Mouse (Mus musculus) heart, embryonic 16.5 days (tissue): ENCODE results near the gene Arhgap24. TPM values are rescaled to one million over a fixed set of nuclear protein-coding genes. Genes with fewer than 3 reads are reported as not detected.
A peak's percentile ranks its signal among the peaks of the same experiment; 100 is the strongest.
"Not testable (repeated sequence)": the region's sequence is repeated elsewhere in the genome, so short reads cannot be mapped to it uniquely, and the experiment has no call there.

Experiments
- ATAC-seq: fragments of 200-750 bp; cut with Nextera tagmentation; replicated peaks from 2 replicates; pipeline ENCODE4 v1.8.0; 2017; ENCODE audit warnings: moderate number of reproducible peaks; ENCODE audit not compliant: insufficient read depth, low FRiP score; ENCODE audit errors: extremely low read depth
- H3K27ac ChIP-seq: fragments of 300-500 bp; sonication (generic); 2 replicates; pipeline ENCODE4 v1.5.1; 2014; ENCODE audit warnings: mild to moderate bottlenecking, low read length, control low read depth, moderate library complexity
- H3K27me3 ChIP-seq: fragments of 300-500 bp; sonication (generic); 2 replicates; pipeline ENCODE4 v1.6.1; 2014; ENCODE audit warnings: low read length, mixed read lengths; ENCODE audit not compliant: control insufficient read depth, insufficient read depth
- H3K36me3 ChIP-seq: fragments of 300-500 bp; sonication (generic); 2 replicates; pipeline ENCODE4 v1.6.1; 2014; ENCODE audit not compliant: control insufficient read depth, insufficient read depth
- H3K4me1 ChIP-seq: fragments of 300-500 bp; sonication (generic); 2 replicates; pipeline ENCODE4 v1.6.1; 2014; ENCODE audit warnings: low read length, mixed read lengths; ENCODE audit not compliant: control insufficient read depth, insufficient read depth
- H3K4me2 ChIP-seq: fragments of 300-500 bp; sonication (generic); 2 replicates; pipeline ENCODE4 v1.6.1; 2014; ENCODE audit warnings: low read depth, mild to moderate bottlenecking, control low read depth, low read length
- H3K4me3 ChIP-seq: fragments of 300-500 bp; sonication (generic); 2 replicates; pipeline ENCODE4 v1.5.1; 2014; ENCODE audit warnings: mild to moderate bottlenecking, control low read depth, low read length
- H3K9ac ChIP-seq: fragments of 300-500 bp; sonication (generic); 2 replicates; pipeline ENCODE4 v1.6.1; 2014; ENCODE audit warnings: low read length, control low read depth
- H3K9me3 ChIP-seq: fragments of 300-500 bp; sonication (generic); replicated peaks from 2 replicates; pipeline ENCODE4 v1.6.1; 2016; ENCODE audit warnings: low read length; ENCODE audit not compliant: control insufficient read depth
- WGBS: fragments of 180-500 bp; shearing (Covaris S2); extraction: QIAGEN DNeasy Blood & Tissue Kit; methylation state at CpG from one replicate; pipeline ENCODE4 v1.1.7; 2014; 5-methylcytosine and 5-hydroxymethylcytosine counted together
- polyA plus RNA-seq: library from polyadenylated mRNA; unstranded; fragments of >200 nt; fragmentation: Nextera tagmentation; extraction: Ambion mirVana; gene quantifications from 2 replicates; pipeline ENCODE4 v1.2.1, GENCODE M21; 2015

Gene Arhgap24
- polyA plus RNA-seq, 1 experiment from 2014 or later = 18.2 TPM

DNA sequence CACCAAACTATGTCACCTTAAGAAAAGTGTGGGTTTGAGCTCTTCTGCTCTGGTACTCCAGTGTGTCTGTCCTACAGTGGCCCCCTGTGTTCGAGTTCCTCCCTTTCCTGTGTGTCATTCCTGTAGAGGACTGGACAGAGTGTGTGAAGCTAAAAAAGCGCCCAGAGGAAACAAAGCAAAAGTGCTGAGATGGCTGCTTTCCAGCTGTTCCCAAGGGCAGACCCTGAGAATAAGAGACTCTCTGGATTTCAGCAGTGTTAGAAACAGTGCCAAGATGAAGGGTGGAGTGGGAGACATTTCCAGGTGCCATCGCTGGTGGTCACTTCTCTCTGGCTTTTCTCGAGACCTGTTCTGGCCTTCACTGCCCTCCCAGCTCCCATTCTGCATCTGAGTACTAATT, 366.7 kb downstream of the Arhgap24 start:
- H3K9ac ChIP-seq = no peak overlapping the region
- H3K4me3 ChIP-seq = no peak overlapping the region
- peak overlapping the region; percentile 17 for H3K4me2 ChIP-seq
- 42% methylated on average over 4 of the region's 4 CpGs for WGBS
- peak overlapping the region; percentile 14; the same call in 1 of the 2 replicates for H3K27ac ChIP-seq
- no peaks in the 10 kb centered on the region for H3K9me3 ChIP-seq
- H3K4me1 ChIP-seq = peaks cover 22% of the 10 kb centered on the region
- H3K27me3 ChIP-seq = no peaks in the 10 kb centered on the region
- no peak for ATAC-seq
- H3K36me3 ChIP-seq = no peaks in the 10 kb centered on the region

DNA sequence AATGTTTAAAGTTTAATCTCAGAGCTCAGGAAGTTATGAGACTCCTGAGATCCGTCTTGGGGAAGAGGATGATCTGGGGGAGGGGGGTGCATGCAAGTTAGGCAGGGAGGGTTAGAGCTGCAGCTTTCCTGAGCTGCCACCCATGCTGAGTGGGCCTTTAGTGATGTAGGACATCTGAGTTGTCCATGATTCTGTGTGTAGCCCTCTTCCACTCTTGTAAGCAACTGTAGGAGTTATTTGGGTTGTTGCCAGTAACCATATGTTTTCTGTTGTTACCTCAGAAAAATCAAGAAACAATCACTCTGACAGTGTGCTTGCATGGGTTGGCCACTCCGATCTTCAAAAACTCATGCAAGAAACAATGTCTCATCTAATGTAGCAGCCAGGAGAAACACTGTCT, 370.6 kb downstream of the Arhgap24 start:
- Histone ChIP-seq H3K4me2 (no peak overlapping the region), H3K4me1 (peaks cover 15% of the 10 kb centered on the region), H3K36me3 (no peaks in the 10 kb centered on the region), H3K27ac (no peak overlapping the region), H3K4me3 (no peak overlapping the region), H3K27me3 (no peaks in the 10 kb centered on the region), H3K9me3 (no peaks in the 10 kb centered on the region), H3K9ac (no peak overlapping the region)
- WGBS = 58% methylated on average over 2 of the region's 2 CpGs
- no peak for ATAC-seq

DNA sequence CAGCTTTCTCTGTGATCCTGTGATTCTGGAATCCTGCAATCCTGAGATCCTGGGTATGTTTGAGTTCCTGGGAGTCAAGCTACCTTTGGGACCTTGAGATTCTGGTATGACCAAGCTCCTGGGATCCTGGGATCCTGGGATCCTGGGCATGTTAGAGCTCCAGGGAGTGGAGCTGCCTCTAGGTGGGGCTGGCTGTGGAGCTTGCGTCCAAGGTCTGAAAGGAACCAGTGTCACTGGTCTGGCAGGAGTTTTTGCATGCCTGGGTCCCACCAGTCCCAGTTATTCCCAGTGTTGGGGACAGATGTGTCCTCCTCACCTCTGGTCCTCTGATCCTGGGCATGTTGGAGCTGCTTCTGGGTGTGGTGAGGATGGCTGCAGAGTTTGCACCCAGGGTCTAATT, 372.6 kb downstream of the Arhgap24 start:
- Histone ChIP-seq H3K9me3 (no peaks in the 10 kb centered on the region), H3K4me3 (no peak overlapping the region), H3K4me1 (peaks cover 5% of the 10 kb centered on the region; the same call in 1 of the 2 replicates), H3K9ac (no peak overlapping the region), H3K27ac (no peak overlapping the region), H3K4me2 (no peak overlapping the region), H3K27me3 (no peaks in the 10 kb centered on the region), H3K36me3 (no peaks in the 10 kb centered on the region)
- no peak for ATAC-seq
- 79% methylated on average over 1 of the region's 1 CpGs for WGBS

DNA sequence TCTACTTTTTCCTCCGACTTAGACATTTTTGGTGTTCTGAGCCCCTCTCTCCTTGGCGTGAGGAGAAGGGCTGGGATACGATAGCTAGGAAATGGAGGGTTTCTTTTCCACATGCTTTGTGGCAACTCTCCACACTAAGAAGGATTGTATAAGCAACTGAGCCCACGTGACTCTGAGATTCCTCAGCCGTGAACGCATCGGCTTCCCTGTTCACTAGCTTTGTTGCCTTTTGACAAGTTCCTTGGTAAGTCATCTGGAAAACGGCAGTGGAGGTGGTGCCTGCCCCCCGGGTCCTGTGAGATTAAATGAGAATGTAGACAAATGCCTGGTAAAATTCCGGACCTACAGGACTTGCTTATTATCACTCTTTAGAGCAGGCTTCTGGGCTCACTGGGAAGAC, 374.6 kb downstream of the Arhgap24 start:
- H3K27me3 ChIP-seq = no peaks in the 10 kb centered on the region
- H3K4me3 ChIP-seq = no peak overlapping the region
- no peak overlapping the region for H3K27ac ChIP-seq
- H3K36me3 ChIP-seq = no peaks in the 10 kb centered on the region
- H3K4me2 ChIP-seq = peak overlapping the region; percentile 29
- ATAC-seq = no peak
- whole genome bisulfite sequencing = 45% methylated on average over 10 of the region's 10 CpGs
- H3K9me3 ChIP-seq = no peaks in the 10 kb centered on the region
- H3K9ac ChIP-seq = 0 out of 2 replicates have a peak overlapping the region, but pooled peaks have one; percentile 18
- peaks cover 5% of the 10 kb centered on the region; the same call in 1 of the 2 replicates for H3K4me1 ChIP-seq

DNA sequence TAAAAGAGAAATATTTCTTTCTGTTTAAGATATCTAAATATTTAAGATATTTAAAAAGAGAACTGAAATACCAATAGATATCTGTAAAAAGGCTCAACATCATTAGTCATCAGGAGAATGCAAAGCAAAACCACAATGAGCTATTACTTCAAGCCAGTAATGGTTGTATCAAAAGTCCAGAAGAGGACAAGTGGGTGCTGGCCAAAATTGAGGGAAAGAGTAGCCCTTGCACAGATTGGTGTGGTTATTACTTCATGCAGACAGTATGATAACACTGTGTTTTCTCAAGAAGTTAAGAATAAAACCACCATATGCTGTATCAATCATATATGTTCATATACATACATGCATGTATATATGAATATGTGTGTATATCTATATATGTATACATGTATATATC, 376.9 kb downstream of the Arhgap24 start:
- Histone ChIP-seq H3K27me3 (no peaks in the 10 kb centered on the region), H3K4me2 (no peak overlapping the region), H3K9me3 (no peaks in the 10 kb centered on the region), H3K9ac (no peak overlapping the region), H3K4me1 (peaks cover 5% of the 10 kb centered on the region; the same call in 1 of the 2 replicates), H3K27ac (no peak overlapping the region), H3K36me3 (no peaks in the 10 kb centered on the region), H3K4me3 (no peak overlapping the region)
- no peak for ATAC-seq

DNA sequence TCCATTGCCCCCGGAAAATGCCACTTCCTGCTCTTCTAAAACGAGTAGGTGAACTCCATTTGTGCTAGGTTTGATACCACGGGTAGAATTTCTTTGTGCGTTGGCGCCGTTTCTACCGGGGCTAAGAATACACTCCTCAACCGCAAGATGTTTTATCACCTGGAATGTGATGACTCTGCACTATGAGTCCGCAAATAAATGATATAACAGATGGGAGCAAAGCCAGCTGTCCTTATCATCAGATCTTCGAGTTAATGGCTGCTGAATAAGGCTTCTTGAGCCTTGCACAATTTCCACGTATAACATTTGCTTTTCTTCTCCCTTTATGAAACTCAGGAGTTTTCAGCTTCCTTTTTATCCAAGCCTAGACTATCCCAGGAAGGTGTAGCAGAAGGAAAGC, 378.6 kb downstream of the Arhgap24 start:
- no peak overlapping the region for H3K9ac ChIP-seq
- H3K4me3 ChIP-seq = no peak overlapping the region
- H3K36me3 ChIP-seq = no peaks in the 10 kb centered on the region
- no peak overlapping the region for H3K4me2 ChIP-seq
- no peaks in the 10 kb centered on the region for H3K27me3 ChIP-seq
- WGBS = 69% methylated on average over 11 of the region's 11 CpGs
- ATAC-seq = no peak
- peaks cover 5% of the 10 kb centered on the region; the same call in 1 of the 2 replicates for H3K4me1 ChIP-seq
- no peak overlapping the region for H3K27ac ChIP-seq
- no peaks in the 10 kb centered on the region for H3K9me3 ChIP-seq

DNA sequence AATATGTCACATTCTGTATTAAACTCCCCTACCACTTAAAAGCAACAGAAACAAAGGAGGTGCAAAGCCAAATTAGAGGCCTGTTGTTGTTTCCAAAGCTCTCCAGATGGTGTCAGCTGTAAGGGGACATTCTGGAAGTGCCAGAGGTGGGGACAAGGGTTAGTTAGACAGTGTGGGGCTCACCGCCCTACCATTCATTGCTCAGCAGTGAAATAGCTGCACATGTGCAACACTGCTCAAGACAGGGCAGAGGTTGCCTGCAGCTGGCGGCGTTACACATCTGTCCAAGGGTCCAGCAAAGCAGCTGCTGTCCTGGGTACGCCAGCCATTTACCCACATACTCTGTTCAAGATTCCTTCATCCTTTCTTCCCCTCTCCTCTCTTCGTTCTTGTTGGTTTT, 387.0 kb downstream of the Arhgap24 start:
- no peak overlapping the region for H3K4me3 ChIP-seq
- H3K4me2 ChIP-seq = no peak overlapping the region
- no peaks in the 10 kb centered on the region for H3K27me3 ChIP-seq
- H3K4me1 ChIP-seq = no peaks in the 10 kb centered on the region
- WGBS = 71% methylated on average over 5 of the region's 5 CpGs
- no peak overlapping the region for H3K9ac ChIP-seq
- no peak overlapping the region for H3K27ac ChIP-seq
- no peaks in the 10 kb centered on the region for H3K36me3 ChIP-seq
- H3K9me3 ChIP-seq = no peaks in the 10 kb centered on the region
- no peak for ATAC-seq

DNA sequence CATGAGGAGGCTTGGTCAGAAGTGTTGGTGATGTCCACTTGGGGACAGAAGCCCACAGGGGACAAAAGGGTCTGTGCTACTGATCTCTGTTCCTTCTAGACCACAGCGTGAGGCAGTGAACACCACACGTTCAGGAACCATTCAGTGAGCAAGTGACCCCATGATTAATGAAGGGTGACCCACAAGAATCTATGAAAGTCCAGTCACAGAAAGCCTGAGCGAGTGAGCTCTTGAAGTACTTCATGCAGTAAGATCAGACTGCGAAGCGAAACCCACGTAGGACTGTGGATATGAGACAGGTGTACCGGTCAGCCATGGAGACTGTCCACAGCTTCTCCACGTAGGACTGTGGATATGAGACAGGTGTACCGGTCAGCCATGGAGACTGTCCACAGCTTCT, 391.8 kb downstream of the Arhgap24 start:
- H3K4me3 ChIP-seq, ATAC-seq, H3K9me3 ChIP-seq, H3K36me3 ChIP-seq, H3K9ac ChIP-seq, H3K4me1 ChIP-seq, H3K27ac ChIP-seq, H3K27me3 ChIP-seq, H3K4me2 ChIP-seq: not testable (repeated sequence)
- 84% methylated on average over 9 of the region's 9 CpGs for WGBS

DNA sequence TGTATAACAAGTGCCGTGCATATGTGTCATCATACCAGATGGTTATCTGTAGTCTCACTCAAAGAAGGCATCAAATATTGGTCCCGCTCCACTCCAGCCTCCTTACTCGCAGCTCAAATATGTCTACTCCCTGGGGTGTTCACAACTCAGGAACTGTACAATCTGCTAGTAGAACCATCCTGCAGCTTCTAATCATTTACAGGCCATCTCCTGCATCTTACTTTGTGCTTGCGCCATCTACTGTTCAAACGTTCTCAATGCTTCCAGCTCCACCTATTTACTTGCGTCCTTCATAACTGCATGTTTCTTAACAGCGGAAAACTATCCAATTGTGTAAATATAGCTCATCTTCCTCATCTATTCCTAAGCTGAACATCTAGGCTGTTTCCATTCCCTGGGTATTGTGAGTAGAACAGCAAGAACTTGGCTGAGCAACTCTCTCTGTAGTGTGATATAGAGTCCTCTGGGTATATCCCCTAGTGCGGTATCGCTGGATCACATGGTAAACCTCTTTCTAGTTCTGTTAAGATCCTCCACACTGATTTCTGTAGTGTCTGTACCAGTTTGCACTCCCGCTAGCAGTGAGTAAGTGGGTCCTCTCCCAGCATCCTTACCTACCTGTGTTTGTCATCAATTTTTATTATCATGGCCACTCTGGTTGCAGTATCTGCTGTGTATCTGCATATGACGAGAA, 393.6 kb downstream of the Arhgap24 start:
- no peaks in the 10 kb centered on the region for H3K27me3 ChIP-seq
- no peak overlapping the region for H3K9ac ChIP-seq
- no peak overlapping the region for H3K4me3 ChIP-seq
- no peak overlapping the region for H3K27ac ChIP-seq
- H3K4me2 ChIP-seq = peak overlapping the region; percentile 32; the same call in 1 of the 2 replicates
- H3K9me3 ChIP-seq = no peaks in the 10 kb centered on the region
- H3K36me3 ChIP-seq = no peaks in the 10 kb centered on the region
- ATAC-seq = no peak
- H3K4me1 ChIP-seq = no peaks in the 10 kb centered on the region
- 37% methylated on average over 11 of the region's 11 CpGs for WGBS
